Mouse (Mus musculus) ES-Bruce4 (cell line): Measurements from ENCODE around the gene Myg1. TPM values are rescaled to one million over a fixed set of nuclear protein-coding genes. Genes with fewer than 3 reads are reported as not detected.

Experiments
- H3K27ac ChIP-seq: 2 replicates; pipeline ENCODE4 v1.5.1; 2012; ENCODE audit warnings: low read length, inconsistent platforms; ENCODE audit not compliant: insufficient read depth
- H3K27me3 ChIP-seq: 2 replicates; pipeline ENCODE4 v1.6.1; 2012; ENCODE audit warnings: mild to moderate bottlenecking, low read length, inconsistent platforms; ENCODE audit not compliant: control insufficient read depth, poor library complexity, insufficient read depth, severe bottlenecking
- H3K36me3 ChIP-seq: 2 replicates; pipeline ENCODE4 v1.6.1; 2012; ENCODE audit warnings: inconsistent platforms, mild to moderate bottlenecking, low read length, moderate library complexity; ENCODE audit not compliant: control insufficient read depth, poor library complexity, insufficient read depth, severe bottlenecking
- H3K4me1 ChIP-seq: one replicate; pipeline ENCODE4 v1.8.1; 2011; ENCODE audit warnings: low read length; ENCODE audit not compliant: control insufficient read depth, insufficient read depth
- H3K4me3 ChIP-seq: 2 replicates; pipeline ENCODE4 v1.5.1; 2011; ENCODE audit warnings: low read depth, mild to moderate bottlenecking, low read length
- H3K9ac ChIP-seq: 2 replicates; pipeline ENCODE4 v1.6.1; 2012; ENCODE audit warnings: low read depth, mild to moderate bottlenecking, inconsistent platforms; ENCODE audit not compliant: poor library complexity, severe bottlenecking
- H3K9me3 ChIP-seq: replicated peaks from 2 replicates; pipeline ENCODE4 v1.6.1; 2012; ENCODE audit warnings: mild to moderate bottlenecking, low read length, inconsistent platforms; ENCODE audit not compliant: control insufficient read depth, poor library complexity, insufficient read depth, severe bottlenecking
- CTCF ChIP-seq: IDR thresholded peaks from one replicate; pipeline ENCODE4 v1.8.1; 2011; ENCODE audit warnings: low read depth, low read length
- EP300 ChIP-seq: IDR thresholded peaks from 2 replicates; pipeline ENCODE4 v1.6.1; 2011; ENCODE audit warnings: low read depth, low read length; ENCODE audit not compliant: insufficient read depth
- POLR2A ChIP-seq: IDR thresholded peaks from one replicate; pipeline ENCODE4 v1.8.1; 2011; ENCODE audit warnings: low read length; ENCODE audit not compliant: insufficient read depth
- polyA plus RNA-seq: library from polyadenylated mRNA; stranded (reverse); fragments of >200 nt; gene quantifications from 2 replicates; pipeline ENCODE4 v1.2.4, GENCODE M21; 2011; ENCODE audit warnings: low read depth; ENCODE audit not compliant: missing spikeins, insufficient read depth, insufficient read length

The Myg1 gene
- polyA plus RNA-seq, 1 experiment, result 48.8 TPM

DNA sequence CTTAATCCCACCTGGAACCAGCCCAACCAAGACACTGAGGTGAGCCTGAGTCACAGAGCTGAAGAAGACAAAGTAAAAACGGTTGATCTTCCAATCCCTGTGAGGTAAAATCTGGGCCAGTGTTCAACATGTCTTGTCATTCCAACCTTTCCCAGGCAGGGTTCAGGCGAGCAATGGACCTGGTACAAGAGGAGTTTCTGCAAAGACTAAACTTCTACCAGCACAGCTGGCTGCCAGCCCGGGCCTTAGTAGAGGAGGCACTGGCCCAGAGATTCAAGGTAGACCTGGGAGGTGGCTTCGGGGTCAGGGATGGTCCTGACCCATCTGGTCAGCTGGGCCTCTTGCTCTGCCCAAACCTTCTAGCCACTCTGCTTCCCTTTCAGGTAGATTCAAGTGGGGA, 5.4 kb downstream of the Myg1 start:
- Histone ChIP-seq H3K4me3 (no peak overlapping the region), H3K9me3 (no peaks in the 10 kb centered on the region), H3K27me3 (no peaks in the 10 kb centered on the region), H3K36me3 (peaks cover 39% of the 10 kb centered on the region), H3K4me1 (no peaks in the 10 kb centered on the region), H3K27ac (no peak overlapping the region), H3K9ac (no peak overlapping the region)
- TF ChIP-seq EP300 (no peak), CTCF (no peak), POLR2A (no peak)

DNA sequence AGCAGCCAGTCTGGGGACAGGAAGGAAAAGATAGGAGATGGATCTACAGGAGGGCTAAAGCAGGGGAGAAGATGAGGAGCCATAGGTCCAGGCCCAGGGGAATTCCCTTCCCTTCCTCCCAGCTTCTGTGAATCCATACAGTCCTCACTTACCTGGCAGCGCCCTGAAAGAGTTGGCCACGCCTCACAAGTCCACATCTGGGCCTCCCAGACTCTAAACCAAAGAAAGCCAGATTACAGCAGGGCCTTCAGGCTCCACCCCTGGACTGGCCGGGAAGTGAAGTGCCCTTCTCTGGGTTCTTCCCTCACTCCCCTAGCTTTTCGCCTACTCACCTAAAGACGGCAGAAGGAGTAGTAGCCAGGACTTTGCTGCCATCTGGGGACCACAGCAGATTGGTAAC, 8.1 kb downstream of the Myg1 start:
- TF ChIP-seq POLR2A (no peak), EP300 (no peak), CTCF (no peak)
- no peak overlapping the region for H3K4me3 ChIP-seq
- H3K4me1 ChIP-seq, result no peaks in the 10 kb centered on the region
- no peaks in the 10 kb centered on the region for H3K27me3 ChIP-seq
- H3K27ac ChIP-seq, result no peak overlapping the region
- H3K9me3 ChIP-seq, result no peaks in the 10 kb centered on the region
- peaks cover 38% of the 10 kb centered on the region for H3K36me3 ChIP-seq
- H3K9ac ChIP-seq, result no peak overlapping the region

DNA sequence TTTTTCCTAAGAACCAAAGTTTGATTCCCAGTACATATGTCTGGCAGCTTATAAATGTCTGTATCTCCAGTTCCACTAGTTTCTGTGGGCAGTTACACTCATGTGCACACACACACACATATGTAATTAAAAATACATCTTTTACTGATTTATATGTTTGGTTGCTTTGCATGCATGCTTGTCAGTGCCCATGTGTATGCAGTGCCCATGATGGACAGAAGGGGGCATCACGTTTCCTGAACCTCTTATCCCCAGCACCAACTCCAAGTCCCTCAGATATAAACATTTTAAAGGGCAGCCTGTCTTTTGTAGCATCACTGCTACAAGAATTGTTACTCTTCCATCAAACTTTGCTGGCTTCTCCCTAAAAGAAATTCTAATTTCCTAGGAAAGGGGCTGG, 10.1 kb downstream of the Myg1 start:
- Histone ChIP-seq H3K4me1 (no peaks in the 10 kb centered on the region), H3K36me3 (peaks cover 53% of the 10 kb centered on the region), H3K27ac (no peak overlapping the region), H3K9ac (no peak overlapping the region), H3K4me3 (no peak overlapping the region), H3K27me3 (no peaks in the 10 kb centered on the region), H3K9me3 (no peaks in the 10 kb centered on the region)
- TF ChIP-seq EP300, result no peak
- TF ChIP-seq CTCF, result peak; percentile 44

DNA sequence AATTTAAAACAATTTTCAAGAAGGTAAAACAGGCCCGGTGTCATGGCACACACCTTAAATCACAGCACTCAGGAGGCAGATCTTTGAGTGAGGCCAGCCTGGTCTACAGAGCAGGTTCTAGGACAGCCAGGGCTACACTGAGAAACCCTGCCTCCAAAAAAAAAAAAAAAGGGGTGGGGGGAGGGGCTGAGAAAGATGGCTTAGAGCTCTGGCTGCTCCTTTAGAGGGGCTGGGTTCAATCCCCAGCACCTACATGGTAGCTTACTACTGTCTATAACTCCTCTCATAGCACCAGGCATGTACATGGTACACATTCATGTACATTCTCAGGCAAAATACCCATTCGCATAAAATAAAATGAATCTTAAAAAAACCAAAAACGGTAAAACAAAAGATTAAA, 13.0 kb downstream of the Myg1 start:
- H3K27ac ChIP-seq, result no peak overlapping the region
- H3K9me3 ChIP-seq, result no peaks in the 10 kb centered on the region
- H3K27me3 ChIP-seq, result no peaks in the 10 kb centered on the region
- H3K36me3 ChIP-seq, result peaks cover 48% of the 10 kb centered on the region
- H3K4me1 ChIP-seq, result no peaks in the 10 kb centered on the region
- H3K9ac ChIP-seq, result no peak overlapping the region
- no peak overlapping the region for H3K4me3 ChIP-seq
- no peak for TF ChIP-seq EP300
- no peak for TF ChIP-seq CTCF
- TF ChIP-seq POLR2A, result no peak

DNA sequence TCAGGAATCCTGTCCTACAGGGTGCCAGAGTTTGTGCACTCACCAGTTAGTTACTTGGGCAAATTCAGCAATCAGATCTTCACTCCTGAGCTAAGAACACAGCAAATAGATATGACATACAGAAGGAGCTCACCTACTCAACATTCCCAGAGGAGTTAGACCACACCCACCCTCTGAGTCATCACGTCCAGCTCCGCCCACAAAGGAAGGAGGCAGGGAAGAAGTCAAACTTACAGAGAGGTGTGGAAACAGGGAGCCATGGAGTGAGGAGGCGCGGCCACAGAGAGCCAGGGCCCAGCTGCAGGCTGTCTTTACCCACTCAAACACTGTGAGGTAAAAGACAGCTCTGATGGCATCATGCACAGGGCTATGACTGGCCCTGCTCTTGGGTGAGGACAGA, 14.9 kb downstream of the Myg1 start:
- TF ChIP-seq EP300, result no peak
- H3K27me3 ChIP-seq, result no peaks in the 10 kb centered on the region
- peaks cover 38% of the 10 kb centered on the region for H3K36me3 ChIP-seq
- H3K9me3 ChIP-seq, result no peaks in the 10 kb centered on the region
- H3K4me1 ChIP-seq, result no peaks in the 10 kb centered on the region
- no peak overlapping the region for H3K9ac ChIP-seq
- no peak overlapping the region for H3K27ac ChIP-seq
- H3K4me3 ChIP-seq, result no peak overlapping the region

GRCm38 (mm10) chr15:102350138-102350941, 18.8 kb downstream of the Myg1 start, which contains the start of gene Aaas:
Aaas (minus strand) TSS chr15:102350771.
- TF ChIP-seq POLR2A (no peak), CTCF (peak; percentile 77), EP300 (peak; percentile 63; the same call in 1 of the 2 replicates)
- peak within 1 kb of the TSS; percentile 92 for H3K4me3 ChIP-seq
- no peaks in the 10 kb centered on the region for H3K9me3 ChIP-seq
- H3K9ac ChIP-seq, result peak within 1 kb of the TSS; percentile 89
- H3K27me3 ChIP-seq, result no peaks in the 10 kb centered on the region
- H3K36me3 ChIP-seq, result peaks cover 24% of the 10 kb centered on the region
- H3K27ac ChIP-seq, result peak within 1 kb of the TSS; percentile 85
- no peaks in the 10 kb centered on the region for H3K4me1 ChIP-seq
